Mouse (Mus musculus) Patski (cell line): ENCODE results near the gene Zfp646. TPM values are rescaled to one million over a fixed set of nuclear protein-coding genes. Genes with fewer than 3 reads are reported as not detected.
A peak's percentile ranks its signal among the peaks of the same experiment; 100 is the strongest.

Source experiments
- ATAC-seq: fragments of 100-300 bp; one replicate; pipeline ENCODE4 v1.8.0; 2021
- CTCF ChIA-PET: fragments of 350-600 bp; sonication (Branson Sonifier 250); formaldehyde crosslinking; loops from one replicate; lab custom pipeline; 2022; ENCODE audit warnings: inconsistent platforms; lab: Charles Lee
- POLR2A ChIA-PET: fragments of 350-600 bp; sonication (Branson Sonifier 250); formaldehyde crosslinking; loops from one replicate; lab custom pipeline; 2022; ENCODE audit warnings: antibody characterized with exemption, inconsistent platforms; lab: Charles Lee
- DNase-seq: peaks from one replicate; pipeline ENCODE4 v3.0.0-alpha.2; 2011; ENCODE audit warnings: low read depth, low spot score
- H3K27me3 ChIP-seq: fragments of 371-371 bp; one replicate; pipeline ENCODE4 v1.5.1; 2021
- CTCF ChIP-seq: fragments of 100-300 bp; IDR thresholded peaks from one replicate; pipeline ENCODE4 v1.5.1; 2021
- in situ Hi-C: fragments of 300-500 bp; cut with MboI; formaldehyde crosslinking; loops from 3 replicates; pipeline ENCODE4 v1.11.1; 2018; ENCODE audit warnings: low pct_unique_long_range_greater_than_20kb, mixed read lengths
- polyA plus RNA-seq: library from polyadenylated mRNA; unstranded; gene quantifications from one replicate; pipeline ENCODE4 v1.2.3, GENCODE M21; 2021

The Zfp646 gene
- polyA plus RNA-seq, 1 experiment from 2014 or later = 22.3 TPM

DNA sequence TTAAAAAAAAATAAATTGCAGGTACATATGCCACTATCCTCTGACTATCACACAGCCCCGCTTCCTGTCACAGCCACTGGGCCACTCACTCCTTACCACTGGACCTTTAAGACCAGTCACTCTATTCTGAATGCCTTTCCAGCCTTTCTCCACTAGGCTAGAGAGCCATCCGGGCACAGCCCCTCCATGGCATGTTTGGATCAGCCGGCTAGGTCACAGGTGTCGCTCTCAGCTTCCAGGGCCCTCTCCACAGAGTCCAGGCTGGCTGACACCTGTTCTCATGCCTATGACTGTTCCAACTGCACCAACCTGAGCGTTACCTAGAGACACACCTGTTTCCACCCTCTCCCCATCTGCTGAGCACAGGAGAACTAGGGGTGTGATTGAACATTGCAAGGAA is 52.6 kb downstream of the Zfp646 start:
- TF ChIP-seq CTCF = no peak
- ATAC-seq = no peak
- in situ Hi-C loops = no loop called here
- no peak for DNase-seq
- ChIA-PET CTCF (interaction anchor here (1.8 to 1.9 kb wide), 2 partner anchors 10 to 11 kb away, joined by 3 to 6 read pairs; no protein-coding TSS in a partner anchor), POLR2A (interaction anchor here (0.8 kb wide), 1 partner anchor 24 kb away, joined by 3 read pairs; no protein-coding TSS in a partner anchor)
- H3K27me3 ChIP-seq = no peaks in the 10 kb centered on the region

DNA sequence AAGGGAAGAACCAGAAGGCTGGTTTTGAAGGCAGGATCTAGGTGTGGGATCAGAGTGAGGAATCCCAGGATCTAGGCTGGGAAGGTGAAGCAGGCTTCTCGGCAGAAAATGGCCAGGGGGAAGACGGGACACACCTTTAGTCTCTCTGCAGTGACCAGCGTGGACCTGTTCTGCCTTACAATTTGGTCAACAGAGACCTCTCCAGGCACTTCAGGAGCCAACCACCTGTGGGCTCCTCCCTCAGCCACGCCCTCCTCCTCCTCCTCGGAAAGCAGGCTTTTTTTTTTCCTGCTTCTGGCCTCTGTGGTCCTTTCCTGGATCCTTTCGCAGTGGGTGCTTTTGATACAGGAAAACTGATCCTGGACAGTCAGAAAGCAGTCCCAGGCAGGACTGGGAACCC is 53.9 kb downstream of the Zfp646 start, which contains the start of gene Prss8:
Prss8 (minus strand) TSS at position 182 of the 400 bp plus-strand sequence.
- ChIA-PET POLR2A (no interaction called here), CTCF (interaction anchor here (1.8 to 8.7 kb wide), 2 partner anchors 8 to 11 kb away, joined by 6 to 123 read pairs; no protein-coding TSS in a partner anchor)
- TF ChIP-seq CTCF = no peak
- in situ Hi-C loops = no loop called here
- ATAC-seq = no peak
- no peaks in the 10 kb centered on the region for H3K27me3 ChIP-seq
- no peak for DNase-seq

- TF ChIP-seq CTCF = no peak
- ChIA-PET POLR2A (interaction anchor here (0.7 to 2.3 kb wide), 3 partner anchors 8 to 23 kb away, joined by 4 to 5 read pairs (median 5); no protein-coding TSS in a partner anchor), CTCF (interaction anchor here (8.7 kb wide), 1 partner anchor 9 kb away, joined by 123 read pairs; no protein-coding TSS in a partner anchor)
- in situ Hi-C loops = no loop called here
- ATAC-seq (no peak), DNase-seq (no peak)
- no peaks in the 10 kb centered on the region for H3K27me3 ChIP-seq
Observed at GRCm38 (mm10) chr7:127930636-127931035, 54.6 kb downstream of the Zfp646 start.

DNA sequence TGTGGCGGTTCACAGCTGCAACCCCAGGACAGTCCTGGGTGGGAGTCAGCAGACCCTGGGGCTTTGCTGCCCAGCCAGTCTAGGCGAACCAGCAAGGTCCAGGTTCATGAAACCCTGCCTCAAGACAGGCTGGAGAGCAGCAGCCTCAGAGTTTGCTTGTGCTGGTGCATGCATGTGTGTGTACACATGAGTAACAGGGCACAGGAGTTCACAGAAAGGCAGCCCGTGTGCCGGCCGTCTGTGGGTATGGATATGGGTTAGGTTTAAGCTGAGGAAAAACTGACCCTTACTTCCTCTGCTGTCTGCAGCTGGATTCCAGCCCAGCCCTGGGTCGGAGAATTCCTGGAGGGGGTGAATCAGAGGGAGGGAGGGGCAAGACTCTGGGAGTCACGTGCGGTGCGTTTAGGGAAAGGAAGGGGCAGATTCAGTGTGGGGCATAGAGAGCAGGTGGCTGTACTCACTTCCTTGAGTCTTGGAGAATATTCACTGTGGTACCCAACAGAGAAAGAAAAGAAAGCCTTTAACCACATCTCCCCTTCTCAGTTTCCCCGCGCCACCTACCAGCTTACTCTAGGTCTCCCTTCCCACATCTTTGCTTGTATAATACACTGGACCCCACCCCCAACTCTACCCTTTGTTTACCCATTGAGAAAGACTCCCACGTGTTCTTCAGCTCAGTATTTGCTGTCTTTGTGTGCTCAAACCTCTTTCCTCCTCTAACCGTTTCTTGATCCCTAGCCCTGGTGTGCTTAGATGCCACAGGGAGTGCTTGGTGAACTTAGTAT is 55.5 kb downstream of the Zfp646 start:
- TF ChIP-seq CTCF = no peak
- ChIA-PET POLR2A (interaction anchor here (2.3 to 6.3 kb wide), 2 partner anchors 9 to 20 kb away, joined by 5 to 21 read pairs; partner anchors contain the start of gene Kat8), CTCF (interaction anchor here (1.7 to 8.7 kb wide), 2 partner anchors 10 kb away, joined by 4 to 123 read pairs; no protein-coding TSS in a partner anchor)
- no peaks in the 10 kb centered on the region for H3K27me3 ChIP-seq
- DNase-seq (no peak), ATAC-seq (no peak)
- in situ Hi-C loops = no loop called here

GRCm38 (mm10) chr7:127932273-127933031 is 56.4 kb downstream of the Zfp646 start:
- no peak for TF ChIP-seq CTCF
- in situ Hi-C loops = no loop called here
- DNase-seq (no peak), ATAC-seq (peak; percentile 28)
- CTCF ChIA-PET = interaction anchor here (1.7 to 8.7 kb wide), 2 partner anchors 10 to 11 kb away, joined by 4 to 123 read pairs; no protein-coding TSS in a partner anchor
- POLR2A ChIA-PET = interaction anchor here (0.6 to 6.3 kb wide), 4 partner anchors 10 to 91 kb away, joined by 3 to 21 read pairs (median 4); partner anchors contain the start of gene Kat8
- no peaks in the 10 kb centered on the region for H3K27me3 ChIP-seq

GRCm38 (mm10) chr7:127934075-127934474 is 58.1 kb downstream of the Zfp646 start:
- in situ Hi-C loops = no loop called here
- POLR2A ChIA-PET = interaction anchor here (6.3 kb wide), 1 partner anchor 22 kb away, joined by 21 read pairs; the partner anchor contains the start of gene Kat8

GRCm38 (mm10) chr7:127935028-127935722 is 59.2 kb downstream of the Zfp646 start:
- ChIA-PET CTCF (interaction anchor here (0.6 to 8.7 kb wide), 14 partner anchors 8 to 164 kb away, joined by 3 to 123 read pairs (median 3); partner anchors contain the start of genes Gm21974, Kat8 and Vkorc1), POLR2A (interaction anchor here (0.7 to 6.3 kb wide), 3 partner anchors 11 to 24 kb away, joined by 3 to 21 read pairs (median 3); partner anchors contain the start of gene Kat8)
- no peaks in the 10 kb centered on the region for H3K27me3 ChIP-seq
- no peak for DNase-seq
- in situ Hi-C loops = loop anchor here (5.0 kb wide), 1 partner anchor 158 kb away; the partner anchor contains the start of gene Setd1a
- ATAC-seq = peak; percentile 76
- TF ChIP-seq CTCF = no peak

More at GRCm38 (mm10) chr7:127934075-127934474, 58.1 kb downstream of the Zfp646 start:
- DNase-seq (no peak), ATAC-seq (no peak)
- TF ChIP-seq CTCF = no peak
- no peaks in the 10 kb centered on the region for H3K27me3 ChIP-seq
- CTCF ChIA-PET = interaction anchor here (0.7 to 8.7 kb wide), 3 partner anchors 13 to 161 kb away, joined by 3 to 123 read pairs (median 3); partner anchors contain the start of genes Gm21974 and Vkorc1

Other genes with a start within 250 kb of the Zfp646 start
- gene Bcl7c, start 167.3 kb upstream of the Zfp646 start, polyA plus RNA-seq = 53.6 TPM
- 10.8 TPM for gene Ctf1, start 163.5 kb upstream of the Zfp646 start, polyA plus RNA-seq
- gene Ctf2, start 144.1 kb upstream of the Zfp646 start, polyA plus RNA-seq = 0.09 TPM
- gene Fbxl19, start 131.7 kb upstream of the Zfp646 start, polyA plus RNA-seq = 38.6 TPM
- gene Orai3, start 106.4 kb upstream of the Zfp646 start, polyA plus RNA-seq = 25.8 TPM
- gene Setd1a, start 99.6 kb upstream of the Zfp646 start, polyA plus RNA-seq = 30.0 TPM
- gene Gm49388, start 90.6 kb upstream of the Zfp646 start, polyA plus RNA-seq = 4.5 TPM
- gene Hsd3b7, start 75.6 kb upstream of the Zfp646 start, polyA plus RNA-seq = 30.1 TPM
- gene Stx4a, start 51.9 kb upstream of the Zfp646 start, polyA plus RNA-seq = 133 TPM
- gene Stx1b, start 51.7 kb upstream of the Zfp646 start, polyA plus RNA-seq = 0.23 TPM
- 8.9 TPM for gene Zfp668, start 607 bp downstream of the Zfp646 start, polyA plus RNA-seq
- 0.45 TPM for gene Prss53, start 14.7 kb downstream of the Zfp646 start, polyA plus RNA-seq
- gene Gm21974, start 19.2 kb downstream of the Zfp646 start, polyA plus RNA-seq = not detected
- 77.0 TPM for gene Vkorc1, start 19.4 kb downstream of the Zfp646 start, polyA plus RNA-seq
- gene Bckdk, start 27.9 kb downstream of the Zfp646 start, polyA plus RNA-seq = 75.7 TPM
- gene Kat8, start 36.3 kb downstream of the Zfp646 start, polyA plus RNA-seq = 22.1 TPM
- 0.05 TPM for gene Prss8, start 53.9 kb downstream of the Zfp646 start, polyA plus RNA-seq
- gene Prss36, start 70.5 kb downstream of the Zfp646 start, polyA plus RNA-seq = 6.8 TPM
- 469 TPM for gene Fus, start 91.2 kb downstream of the Zfp646 start, polyA plus RNA-seq
- gene Pycard, start 117.6 kb downstream of the Zfp646 start, polyA plus RNA-seq = 0.10 TPM
- 0.17 TPM for gene Trim72, start 127.7 kb downstream of the Zfp646 start, polyA plus RNA-seq
- not detected for gene Itgam, start 186.4 kb downstream of the Zfp646 start, polyA plus RNA-seq
- gene Gm49368, start 186.5 kb downstream of the Zfp646 start, polyA plus RNA-seq = not detected